Mouse (Mus musculus) stomach, postnatal 0 days (tissue): ENCODE measurements around the gene Gm43720.

ENCODE experiments used
- CTCF ChIP-seq: IDR thresholded peaks from 2 replicates; pipeline ENCODE4 v1.5.1; 2016; ENCODE audit warnings: antibody characterized with exemption, low read depth, mild to moderate bottlenecking, moderate library complexity
- EP300 ChIP-seq: optimal IDR thresholded peaks from 2 replicates; pipeline ENCODE3; 2016; ENCODE audit warnings: antibody characterized with exemption

GRCm38 (mm10) chr5:138264207-138264578, 15.6 kb downstream of the Gm43720 start:
- TF ChIP-seq CTCF, result no peak
- no peak for TF ChIP-seq EP300
